Comparison of ENCODE assay signal across 17 mouse cellular contexts in the genomic region with DNA sequence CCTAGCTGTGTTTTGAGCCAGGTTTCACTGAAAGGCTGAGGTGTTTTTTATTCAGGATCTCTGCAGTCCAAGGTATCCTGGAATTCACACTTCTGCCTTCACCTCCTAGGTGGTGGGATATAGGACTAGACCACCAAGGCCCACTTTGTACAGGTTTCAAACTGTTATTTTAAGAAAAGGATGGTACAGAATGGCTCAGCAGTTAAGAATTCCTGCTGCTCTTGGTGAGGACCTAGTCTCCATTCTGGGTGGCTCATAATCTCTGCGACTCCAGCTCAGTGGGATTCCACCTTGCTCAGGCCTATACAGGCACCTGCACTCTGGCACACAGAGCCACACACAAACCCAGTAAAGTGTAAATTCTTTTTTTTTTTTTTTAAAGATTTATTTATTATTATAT. TPM values are rescaled to one million over a fixed set of nuclear protein-coding genes. Genes with fewer than 3 reads are reported as not detected.
A peak's percentile ranks its signal among the peaks of the same experiment; 100 is the strongest.
DNase-seq lines count a peak whose midpoint lies in the region; ATAC-seq and TF ChIP-seq lines count a peak whose summit lies in the region.
"Had no signal": no experiment of that assay in that cellular context is flagged by ENCODE, and none has a peak within 500 bp of the region (broad histone marks: within the 10 kb centered on the region; RNA-seq: fewer than 3 reads in every experiment).

No protein-coding gene starts in this region.

- no peaks in the 10 kb centered on the region for H3K9me3 ChIP-seq in heart, embryonic 14.5 days (ENCODE audit: control insufficient read depth, low read length)
- H3K9me3 ChIP-seq in lung, embryonic 14.5 days (ENCODE audit: low read depth, low read length), result no peaks in the 10 kb centered on the region
- no peaks in the 10 kb centered on the region for H3K9me3 ChIP-seq in ES-E14 (ENCODE audit: control insufficient read depth, insufficient read depth, low read depth, low read length)
- H3K9me3 ChIP-seq in liver, embryonic 12.5 days (replicated peaks), result no peaks in the 10 kb centered on the region

- no peak overlapping the region for H3K4me3 ChIP-seq in heart, embryonic 14.5 days (ENCODE audit: control insufficient read depth in 1 of 2, insufficient read depth in 1 of 2, low read depth in 1 of 2, low read length in 2 of 2)
- H3K4me3 ChIP-seq in lung, embryonic 14.5 days (ENCODE audit: low read depth, low read length), result no peak overlapping the region
- peak overlapping the region in 1 of 2 experiments; percentile 50; a peak in 1 of 4 replicates for H3K4me3 ChIP-seq in ES-E14 (ENCODE audit: insufficient read depth in 1 of 2, low read depth in 1 of 2, low read length in 2 of 2, poor library complexity in 1 of 2, severe bottlenecking in 1 of 2)
- H3K4me3 ChIP-seq in liver, embryonic 12.5 days, result peak overlapping the region; percentile 36

- no peak for DNase-seq in heart, adult 9 months (ENCODE audit: low spot score in 2 of 2)
- no peak for DNase-seq in lung, embryonic 14.5 days
- no peak for DNase-seq in lung, postnatal 25 days (ENCODE audit: low spot score)
- DNase-seq in ES-E14 (ENCODE audit: low read depth, low spot score), result no peak
- DNase-seq in layer of hippocampus, postnatal 14 days (ENCODE audit: low spot score in 2 of 2), result no peak
- no peak for DNase-seq in frontal cortex, postnatal 25 days (ENCODE audit: low spot score in 2 of 2)
- DNase-seq: adrenal gland, postnatal 25 days; cerebellum, adult 8-10 months; gastrocnemius, postnatal 36 days; heart, postnatal 14 days; kidney, postnatal 14 days; lung, adult 2 months; right cerebral cortex, adult 18-20 months; spleen, adult 18-20 months had no signal

- H3K9ac ChIP-seq in heart, embryonic 14.5 days (ENCODE audit: low read length), result no peak overlapping the region
- no peak overlapping the region for H3K9ac ChIP-seq in lung, embryonic 14.5 days
- peak overlapping the region; percentile 35; the same call in 1 of the 2 replicates for H3K9ac ChIP-seq in ES-E14 (ENCODE audit: insufficient read depth, low read depth, low read length, poor library complexity, severe bottlenecking)
- peak overlapping the region; percentile 50; the same call in 1 of the 2 replicates for H3K9ac ChIP-seq in liver, embryonic 12.5 days

- 73% methylated on average over 1 of the region's 1 CpGs for WGBS in heart, embryonic 14.5 days
- 73% methylated on average over 1 of the region's 1 CpGs for WGBS in lung, embryonic 14.5 days
- 64% methylated on average over 1 of the region's 1 CpGs for WGBS in liver, embryonic 12.5 days (ENCODE audit: insufficient replicate concordance)

- H3K4me2 ChIP-seq in heart, embryonic 14.5 days (ENCODE audit: low read length), result peak overlapping the region; percentile 88; the same call in 1 of the 2 replicates
- H3K4me2 ChIP-seq in lung, embryonic 14.5 days, result peak overlapping the region; percentile 94
- peak overlapping the region; percentile 93 for H3K4me2 ChIP-seq in liver, embryonic 12.5 days

- peaks cover 3 to 26% of the 10 kb centered on the region in 2 experiments for H3K4me1 ChIP-seq in heart, embryonic 14.5 days (ENCODE audit: control insufficient read depth in 2 of 2, insufficient read depth in 2 of 2, low read length in 2 of 2)
- H3K4me1 ChIP-seq in lung, embryonic 14.5 days (ENCODE audit: insufficient read depth), result peaks cover 8% of the 10 kb centered on the region
- peaks cover 2 to 5% of the 10 kb centered on the region in 2 experiments; a peak in 2 of 4 replicates for H3K4me1 ChIP-seq in ES-E14 (ENCODE audit: control insufficient read depth in 2 of 2, insufficient read depth in 2 of 2, low read length in 2 of 2, poor library complexity in 1 of 2)
- H3K4me1 ChIP-seq in liver, embryonic 12.5 days, result peaks cover 47% of the 10 kb centered on the region

- ATAC-seq in heart, embryonic 14.5 days (ENCODE audit: insufficient number of reproducible peaks, insufficient read depth, low FRiP score, low read depth), result no peak
- no peak for ATAC-seq in lung, embryonic 14.5 days (ENCODE audit: insufficient read depth)
- no peak for ATAC-seq in liver, embryonic 12.5 days
- ATAC-seq: inflammation-experienced regulatory T-cells, adult 6 months had no signal

- in situ Hi-C loops in ES-E14 (cut with MboI; ENCODE audit: low sequenced_read_pairs in 2 of 2, unreplicated experiment in 2 of 2), result no loop called here

- H3K27me3 ChIP-seq in heart, embryonic 14.5 days (ENCODE audit: control insufficient read depth, insufficient read depth, low read length), result no peaks in the 10 kb centered on the region
- H3K27me3 ChIP-seq in lung, embryonic 14.5 days (ENCODE audit: insufficient read depth, low read length), result no peaks in the 10 kb centered on the region
- H3K27me3 ChIP-seq in liver, embryonic 12.5 days (replicated peaks), result no peaks in the 10 kb centered on the region

- TF ChIP-seq CTCF in lung, embryonic 14.5 days (IDR thresholded peaks at IDR 0.05; ENCODE audit: low read depth), result no peak

- no peak overlapping the region for H3K27ac ChIP-seq in heart, embryonic 14.5 days (replicated peaks in 1 of 2; ENCODE audit: control insufficient read depth in 1 of 2, insufficient read depth in 1 of 2, low read depth in 2 of 2, low read length in 2 of 2)
- H3K27ac ChIP-seq in lung, embryonic 14.5 days (ENCODE audit: low read depth), result no peak overlapping the region
- no peak overlapping the region for H3K27ac ChIP-seq in ES-E14 (ENCODE audit: insufficient read depth, low read depth, low read length, poor library complexity, severe bottlenecking)
- H3K27ac ChIP-seq in liver, embryonic 12.5 days, result no peak overlapping the region

- H3K36me3 ChIP-seq in heart, embryonic 14.5 days (ENCODE audit: control insufficient read depth, insufficient read depth, low read length), result peaks cover 30% of the 10 kb centered on the region
- peaks cover 31% of the 10 kb centered on the region for H3K36me3 ChIP-seq in lung, embryonic 14.5 days (ENCODE audit: insufficient read depth)
- H3K36me3 ChIP-seq in ES-E14 (ENCODE audit: control insufficient read depth, insufficient read depth, low read length, poor library complexity, severe bottlenecking), result peaks cover 10% of the 10 kb centered on the region
- H3K36me3 ChIP-seq in liver, embryonic 12.5 days, result peaks cover 53% of the 10 kb centered on the region

TF ChIP-seq in ES-E14, 5 proteins besides CTCF, POLR2A, EP300 and RAD21:
- no peak for TF ChIP-seq MAFK (IDR thresholded peaks at IDR 0.05; ENCODE audit: insufficient read depth, low read depth, low read length)
- no peak for TF ChIP-seq CHD2 (IDR thresholded peaks at IDR 0.05; ENCODE audit: low read depth, low read length)
- no peak for TF ChIP-seq ZNF384 (IDR thresholded peaks at IDR 0.05; ENCODE audit: low read depth, low read length)
- no peak for TF ChIP-seq HCFC1 (IDR thresholded peaks at IDR 0.05; ENCODE audit: borderline replicate concordance, insufficient read depth, low read length)
- TF ChIP-seq ZC3H11A (IDR thresholded peaks at IDR 0.05; ENCODE audit: borderline replicate concordance, low read depth, low read length), result no peak

RNA-seq across cellular contexts. Expression of a gene that starts 3.6 kb away (rescaled TPM):
- 64.5 and 71.0 TPM in 2 replicates for polyA plus RNA-seq in heart, embryonic 14.5 days (2014; fragmentation: Nextera tagmentation; extraction: Ambion mirVana)
- polyA plus RNA-seq in lung, embryonic 14.5 days (2014; fragmentation: Nextera tagmentation; extraction: Ambion mirVana), result 150 and 156 TPM in 2 replicates
- total RNA-seq in ES-E14 (2012; rRNA removed), result 151 and 245 TPM in 2 replicates
- 104 TPM in 2 replicates for polyA plus RNA-seq in liver, embryonic 12.5 days (2016; fragmentation: Nextera tagmentation; extraction: Ambion mirVana)
- 10 to 100 TPM; 68.2 to 68.8 TPM for total RNA-seq in layer of hippocampus, postnatal 14 days (2021)

RNA-seq across cellular contexts. Expression of a gene that starts 47.2 kb away (rescaled TPM):
- 23.3 and 24.0 TPM in 2 replicates for polyA plus RNA-seq in heart, embryonic 14.5 days (2014; fragmentation: Nextera tagmentation; extraction: Ambion mirVana)
- 37.2 and 40.7 TPM in 2 replicates for polyA plus RNA-seq in lung, embryonic 14.5 days (2014; fragmentation: Nextera tagmentation; extraction: Ambion mirVana)
- 61.2 and 70.0 TPM in 2 replicates for total RNA-seq in ES-E14 (2012; rRNA removed)
- polyA plus RNA-seq in liver, embryonic 12.5 days (2016; fragmentation: Nextera tagmentation; extraction: Ambion mirVana), result 10.7 and 14.4 TPM in 2 replicates
- 100 to 1,000 TPM; 106 to 114 TPM for total RNA-seq in layer of hippocampus, postnatal 14 days (2021)

Comparison
In these comparisons a context has a peak if more than half of its experiments do, and no peak if none do; other contexts are left out.
1. H3K9ac ChIP-seq: peak in ES-E14 (single experiment) and liver, embryonic 12.5 days (single experiment); none in heart, embryonic 14.5 days (single experiment) and lung, embryonic 14.5 days (single experiment).
2. Peak in every context shown above with its lines, with median percentiles within 50 percentile points of each other: H3K4me2 ChIP-seq.